ENCODE assay signal across 18 mouse cellular contexts in the genomic region with DNA sequence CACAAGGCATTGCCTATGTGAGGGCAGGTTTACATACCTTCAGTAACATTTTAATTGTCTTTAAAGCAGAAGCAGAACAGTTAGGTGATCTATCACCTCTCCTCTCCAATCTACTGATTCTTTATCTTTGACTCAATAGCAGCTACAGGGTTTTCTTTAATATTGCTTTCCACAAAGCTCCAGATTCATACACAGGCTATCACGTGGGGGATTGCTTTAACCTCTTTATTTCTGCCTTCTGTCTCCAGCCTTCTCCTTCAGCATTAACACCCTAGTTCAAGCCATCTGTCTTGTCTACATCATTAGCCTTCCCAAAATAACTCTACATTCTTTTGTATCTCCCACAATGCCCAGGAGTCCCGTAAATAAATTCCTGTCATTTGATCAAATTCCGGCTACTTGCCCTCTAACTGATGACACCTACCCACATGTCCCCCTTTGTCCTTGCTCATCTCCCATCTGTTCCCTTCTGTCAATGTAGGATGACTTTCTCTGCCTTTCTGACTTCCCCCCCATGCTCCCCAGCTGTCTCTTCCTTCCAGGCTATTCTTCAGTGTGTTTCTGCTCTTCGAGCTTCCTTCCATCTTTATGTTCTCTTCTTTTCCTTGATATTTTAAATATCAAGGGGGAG.
DNase-seq lines count a peak whose midpoint lies in the region; ATAC-seq lines count a peak whose summit lies in the region.
"Had no signal": no experiment of that assay in that cellular context is flagged by ENCODE, and none has a peak within 500 bp of the region (broad histone marks: within the 10 kb centered on the region; RNA-seq: fewer than 3 reads in every experiment).

No protein-coding gene starts in this region.

- peak; percentile 49 to 53 for DNase-seq in cerebellum, postnatal 10 days
- no peak for DNase-seq in cerebellum, postnatal 4 days (ENCODE audit: low spot score in 2 of 2)
- DNase-seq in heart, adult 11 months = peak; percentile 36
- DNase-seq in heart, postnatal 25 days (ENCODE audit: low spot score) = no peak
- DNase-seq in brain, adult 2 months (ENCODE audit: low read depth, low spot score) = peak; percentile 63
- DNase-seq in retina, embryonic 14.5 days (ENCODE audit: low spot score) = peak; percentile 62
- DNase-seq: adrenal gland, adult 2 months; adrenal gland, postnatal 36 days; forebrain, postnatal 0 days; heart, postnatal 10 days; kidney, adult 2 months; kidney, postnatal 36 days; liver, postnatal 0 days; lung, postnatal 36 days; midbrain, embryonic 14.5 days had no signal

- intact Hi-C loops in heart, postnatal 25 days (cut with DNase I) = no loop called here

- ATAC-seq in activated CD4-positive, CD25-positive, alpha-beta regulatory T cell, adult 4 months = no peak
- ATAC-seq: forebrain, postnatal 0 days; intestine, embryonic 15.5 days; liver, embryonic 12.5 days; liver, postnatal 0 days had no signal

Comparison
In these comparisons a context has a peak if more than half of its experiments do, and no peak if none do; other contexts are left out.
1. DNase-seq: peak in cerebellum, postnatal 10 days (2 of 2), heart, adult 11 months (single experiment), brain, adult 2 months (single experiment) and retina, embryonic 14.5 days (single experiment); none in cerebellum, postnatal 4 days (0 of 2) and heart, postnatal 25 days (single experiment).